ENCODE assay signal across 17 mouse cellular contexts in the genomic region with DNA sequence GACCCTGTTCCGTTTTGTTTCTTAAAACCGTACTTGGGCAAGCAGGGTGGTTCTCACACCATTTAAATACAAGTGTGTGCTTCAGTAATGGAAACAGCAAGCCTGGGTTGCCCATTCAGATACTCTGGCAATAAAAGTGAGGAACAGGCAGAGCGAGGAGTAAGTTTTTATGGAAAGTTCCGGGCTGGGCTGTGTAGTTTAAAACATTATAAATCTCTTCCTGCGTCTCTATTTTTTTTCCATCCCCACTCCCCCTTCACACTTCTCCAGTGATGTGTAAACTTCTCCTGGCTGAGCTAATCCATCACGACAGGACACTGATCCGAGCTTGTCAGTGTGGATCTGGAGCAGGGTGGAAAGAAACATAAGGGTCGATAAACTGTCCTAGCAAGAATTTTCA.
DNase-seq lines count a peak whose midpoint lies in the region; ATAC-seq and TF ChIP-seq lines count a peak whose summit lies in the region.
"Had no signal": no experiment of that assay in that cellular context is flagged by ENCODE, and none has a peak within 500 bp of the region (broad histone marks: within the 10 kb centered on the region; RNA-seq: fewer than 3 reads in every experiment).

No protein-coding gene starts in this region.

- no peak for TF ChIP-seq POLR2A in MEL (IDR thresholded peaks at IDR 0.05; ENCODE audit: control insufficient read depth in 1 of 2, insufficient read depth in 1 of 2, low read depth in 1 of 2, low read length in 2 of 2, poor library complexity in 1 of 2)
- TF ChIP-seq POLR2A in bone marrow, adult 2 months (IDR thresholded peaks at IDR 0.05; ENCODE audit: borderline replicate concordance, control insufficient read depth, low read depth, low read length) = no peak

- 14% methylated on average over 8 of the region's 8 CpGs for WGBS in kidney, embryonic 14.5 days
- WGBS in bone marrow, adult 2 months = 87% methylated on average over 8 of the region's 8 CpGs
- WGBS in limb, embryonic 15.5 days = 27% methylated on average over 8 of the region's 8 CpGs
- WGBS in midbrain, embryonic 16.5 days = 59% methylated on average over 8 of the region's 8 CpGs

- H3K79me2 ChIP-seq in MEL (ENCODE audit: control insufficient read depth, insufficient read depth, low read length, poor library complexity) = no peaks in the 10 kb centered on the region

- peak overlapping the region; percentile 13; the same call in 1 of the 2 replicates for H3K9ac ChIP-seq in kidney, embryonic 14.5 days (ENCODE audit: low read depth, low read length)
- H3K9ac ChIP-seq in MEL (ENCODE audit: control insufficient read depth, low read depth, low read length, poor library complexity, severe bottlenecking) = no peak overlapping the region
- H3K9ac ChIP-seq in limb, embryonic 15.5 days = no peak overlapping the region
- no peak overlapping the region for H3K9ac ChIP-seq in midbrain, embryonic 16.5 days (ENCODE audit: low read depth, low read length)
- H3K9ac ChIP-seq: hindbrain, embryonic 15.5 days; lung, embryonic 15.5 days; midbrain, embryonic 13.5 days had no signal

- peaks cover 26% of the 10 kb centered on the region for H3K4me1 ChIP-seq in kidney, embryonic 14.5 days (ENCODE audit: control insufficient read depth, insufficient read depth, low read length)
- H3K4me1 ChIP-seq in MEL (ENCODE audit: control insufficient read depth in 1 of 2, insufficient read depth in 2 of 2, low read length in 2 of 2) = peaks cover 29 to 47% of the 10 kb centered on the region in 2 experiments
- peaks cover 7% of the 10 kb centered on the region for H3K4me1 ChIP-seq in bone marrow, adult 2 months (ENCODE audit: control insufficient read depth, insufficient read depth, low read length)
- peaks cover 29% of the 10 kb centered on the region for H3K4me1 ChIP-seq in limb, embryonic 15.5 days
- peaks cover 8% of the 10 kb centered on the region for H3K4me1 ChIP-seq in midbrain, embryonic 16.5 days (ENCODE audit: control insufficient read depth, insufficient read depth, low read length)

- no peak overlapping the region for H3K4me3 ChIP-seq in kidney, embryonic 14.5 days (ENCODE audit: low read length)
- H3K4me3 ChIP-seq in MEL (ENCODE audit: control insufficient read depth in 1 of 2, insufficient read depth in 1 of 2, low read depth in 2 of 2, low read length in 2 of 2) = no peak overlapping the region
- no peak overlapping the region for H3K4me3 ChIP-seq in bone marrow, adult 2 months (replicated peaks; ENCODE audit: control insufficient read depth, low read depth, low read length)
- H3K4me3 ChIP-seq in limb, embryonic 15.5 days = no peak overlapping the region
- no peak overlapping the region for H3K4me3 ChIP-seq in midbrain, embryonic 16.5 days (ENCODE audit: low read depth, low read length)
- H3K4me3 ChIP-seq: hindbrain, embryonic 15.5 days; lung, embryonic 15.5 days; midbrain, embryonic 13.5 days; myocyte had no signal

- TF ChIP-seq EP300 in MEL (IDR thresholded peaks at IDR 0.05; ENCODE audit: low read depth in 1 of 2, low read length in 2 of 2) = no peak

- no peak for TF ChIP-seq CTCF in MEL (IDR thresholded peaks at IDR 0.05 in 2 of 3, conservative IDR thresholded peaks at IDR 0.05 in 1 of 3; ENCODE audit: control insufficient read depth in 1 of 3, insufficient read depth in 1 of 3, low read depth in 2 of 3, low read length in 3 of 3, poor library complexity in 1 of 3, severe bottlenecking in 1 of 3)
- TF ChIP-seq CTCF in bone marrow, adult 2 months (IDR thresholded peaks at IDR 0.05; ENCODE audit: control insufficient read depth, insufficient read depth, low read length) = no peak

- peak overlapping the region; percentile 77 for H3K27ac ChIP-seq in kidney, embryonic 14.5 days (ENCODE audit: low read depth, low read length)
- H3K27ac ChIP-seq in MEL (ENCODE audit: control insufficient read depth, low read depth, low read length) = 0 out of 2 replicates have a peak overlapping the region, but pooled peaks have one; percentile 55
- peak overlapping the region; percentile 35; the same call in 1 of the 2 replicates for H3K27ac ChIP-seq in bone marrow, adult 2 months (ENCODE audit: control insufficient read depth, insufficient read depth, low read depth, low read length, poor library complexity)
- peak overlapping the region; percentile 86 for H3K27ac ChIP-seq in limb, embryonic 15.5 days
- no peak overlapping the region for H3K27ac ChIP-seq in midbrain, embryonic 16.5 days (ENCODE audit: low read length)
- H3K27ac ChIP-seq: hindbrain, embryonic 15.5 days; lung, embryonic 15.5 days; midbrain, embryonic 13.5 days had no signal

- TF ChIP-seq RAD21 in MEL (IDR thresholded peaks at IDR 0.05; ENCODE audit: low read depth, low read length) = no peak

- no peaks in the 10 kb centered on the region for H3K27me3 ChIP-seq in kidney, embryonic 14.5 days (ENCODE audit: control insufficient read depth, insufficient read depth, low read length)
- H3K27me3 ChIP-seq in MEL (ENCODE audit: control insufficient read depth in 1 of 2, insufficient read depth in 2 of 2, low read length in 2 of 2) = no peaks in the 10 kb centered on the region
- H3K27me3 ChIP-seq in limb, embryonic 15.5 days = no peaks in the 10 kb centered on the region
- no peaks in the 10 kb centered on the region for H3K27me3 ChIP-seq in midbrain, embryonic 16.5 days (ENCODE audit: control insufficient read depth, insufficient read depth, low read depth, low read length)
- H3K27me3 ChIP-seq: hindbrain, embryonic 15.5 days; lung, embryonic 15.5 days; midbrain, embryonic 13.5 days had no signal

- H3K36me3 ChIP-seq in kidney, embryonic 14.5 days (ENCODE audit: control insufficient read depth, insufficient read depth, low read length) = no peaks in the 10 kb centered on the region
- peaks cover 0 to 37% of the 10 kb centered on the region in 2 experiments; a peak in 2 of 4 replicates for H3K36me3 ChIP-seq in MEL (ENCODE audit: control insufficient read depth in 1 of 2, insufficient read depth in 2 of 2, low read length in 2 of 2)
- H3K36me3 ChIP-seq in limb, embryonic 15.5 days = no peaks in the 10 kb centered on the region
- no peaks in the 10 kb centered on the region for H3K36me3 ChIP-seq in midbrain, embryonic 16.5 days (ENCODE audit: control insufficient read depth, insufficient read depth, low read length)
- H3K36me3 ChIP-seq: hindbrain, embryonic 15.5 days; lung, embryonic 15.5 days; midbrain, embryonic 13.5 days had no signal

- no peak for DNase-seq in kidney, postnatal 25 days
- DNase-seq in MEL (ENCODE audit: low read depth, low spot score) = no peak
- no peak for DNase-seq in ovary, postnatal 14 days (ENCODE audit: low spot score)
- DNase-seq: adrenal gland, postnatal 36 days; cerebellum, postnatal 14 days; heart, adult 18-20 months; right cerebral cortex, adult 18-20 months; spleen, adult 18-20 months; thymus, postnatal 25 days had no signal

- ATAC-seq in kidney, embryonic 14.5 days (ENCODE audit: low FRiP score, low TSS enrichment) = no peak
- ATAC-seq in limb, embryonic 15.5 days (ENCODE audit: insufficient number of reproducible peaks, low FRiP score, low TSS enrichment, low read depth) = no peak
- ATAC-seq in midbrain, embryonic 16.5 days = no peak
- ATAC-seq: midbrain, embryonic 13.5 days had no signal

- H3K4me2 ChIP-seq in kidney, embryonic 14.5 days (replicated peaks; ENCODE audit: low read depth, low read length) = no peak overlapping the region
- H3K4me2 ChIP-seq in limb, embryonic 15.5 days = no peak overlapping the region
- no peak overlapping the region for H3K4me2 ChIP-seq in midbrain, embryonic 16.5 days (ENCODE audit: low read length)
- H3K4me2 ChIP-seq: hindbrain, embryonic 15.5 days; lung, embryonic 15.5 days; midbrain, embryonic 13.5 days had no signal

- H3K9me3 ChIP-seq in kidney, embryonic 14.5 days (ENCODE audit: control insufficient read depth, low read length) = no peaks in the 10 kb centered on the region
- H3K9me3 ChIP-seq in MEL (replicated peaks; ENCODE audit: insufficient read depth, low read length) = no peaks in the 10 kb centered on the region
- no peaks in the 10 kb centered on the region for H3K9me3 ChIP-seq in limb, embryonic 15.5 days
- H3K9me3 ChIP-seq in midbrain, embryonic 16.5 days (replicated peaks; ENCODE audit: control insufficient read depth, low read length, poor library complexity, severe bottlenecking) = no peaks in the 10 kb centered on the region
- H3K9me3 ChIP-seq: hindbrain, embryonic 15.5 days; lung, embryonic 15.5 days; midbrain, embryonic 13.5 days had no signal

TF ChIP-seq in MEL, 35 proteins besides CTCF, POLR2A, EP300 and RAD21:
- TF ChIP-seq RCOR1 (IDR thresholded peaks at IDR 0.05; ENCODE audit: low read depth, low read length) (no peak), POLR2AphosphoS5 (IDR thresholded peaks at IDR 0.05; ENCODE audit: borderline replicate concordance, low read depth, low read length) (no peak), TBP (IDR thresholded peaks at IDR 0.05; ENCODE audit: low read depth, low read length) (no peak), ZMIZ1 (IDR thresholded peaks at IDR 0.05; ENCODE audit: low read depth, low read length) (no peak), ZNF384 (IDR thresholded peaks at IDR 0.05; ENCODE audit: low read depth, low read length) (no peak), ZKSCAN1 (IDR thresholded peaks at IDR 0.05; ENCODE audit: low read depth, low read length) (no peak), USF1 (IDR thresholded peaks at IDR 0.05; ENCODE audit: low read depth, low read length) (no peak), GABPA (IDR thresholded peaks at IDR 0.05; ENCODE audit: low read depth, low read length) (no peak), SIN3A (IDR thresholded peaks at IDR 0.05; ENCODE audit: low read length) (no peak), ETS1 (IDR thresholded peaks at IDR 0.05; ENCODE audit: low read depth, low read length) (no peak), POLR2AphosphoS2 (IDR thresholded peaks at IDR 0.05; ENCODE audit: low read length) (no peak), MAFK (IDR thresholded peaks at IDR 0.05; ENCODE audit: borderline replicate concordance, low read depth, low read length) (no peak), JUND (IDR thresholded peaks at IDR 0.05; ENCODE audit: low read depth, low read length) (no peak), MAZ (IDR thresholded peaks at IDR 0.05; ENCODE audit: low read depth, low read length) (no peak), ELF1 (IDR thresholded peaks at IDR 0.05; ENCODE audit: low read depth, low read length) (no peak), HCFC1 (IDR thresholded peaks at IDR 0.05; ENCODE audit: low read depth, low read length) (no peak), TCF12 (IDR thresholded peaks at IDR 0.05; ENCODE audit: low read depth, low read length) (no peak)
